Mouse (Mus musculus) kidney, embryonic 15.5 days (tissue): ENCODE results near the gene Fbxo3. TPM values are rescaled to one million over a fixed set of nuclear protein-coding genes. Genes with fewer than 3 reads are reported as not detected.
"Not testable (repeated sequence)": the region's sequence is repeated elsewhere in the genome, so short reads cannot be mapped to it uniquely, and the experiment has no call there.

Experiments
- ATAC-seq: fragments of 200-750 bp; cut with Nextera tagmentation; replicated peaks from 2 replicates; pipeline ENCODE4 v1.8.0; 2017; ENCODE audit warnings: moderate TSS enrichment; ENCODE audit not compliant: low FRiP score
- H3K27ac ChIP-seq: fragments of 300-500 bp; sonication (generic); 2 replicates; pipeline ENCODE4 v1.5.1; 2015; ENCODE audit warnings: mild to moderate bottlenecking, inconsistent platforms
- H3K27me3 ChIP-seq: fragments of 300-500 bp; sonication (generic); 2 replicates; pipeline ENCODE4 v1.6.1; 2015; ENCODE audit warnings: inconsistent platforms
- H3K36me3 ChIP-seq: fragments of 300-500 bp; sonication (generic); 2 replicates; pipeline ENCODE4 v1.6.1; 2015; ENCODE audit warnings: inconsistent platforms
- H3K4me1 ChIP-seq: fragments of 300-500 bp; sonication (generic); 2 replicates; pipeline ENCODE4 v1.6.1; 2015; ENCODE audit warnings: inconsistent platforms
- H3K4me2 ChIP-seq: fragments of 300-500 bp; sonication (generic); 2 replicates; pipeline ENCODE4 v1.6.1; 2015; ENCODE audit warnings: moderate library complexity, mild to moderate bottlenecking, inconsistent platforms
- H3K4me3 ChIP-seq: fragments of 300-500 bp; sonication (generic); replicated peaks from 2 replicates; pipeline ENCODE4 v1.5.1; 2015; ENCODE audit warnings: mild to moderate bottlenecking, inconsistent platforms
- H3K9ac ChIP-seq: fragments of 300-500 bp; sonication (generic); 2 replicates; pipeline ENCODE4 v1.6.1; 2015; ENCODE audit warnings: mild to moderate bottlenecking, inconsistent platforms
- H3K9me3 ChIP-seq: fragments of 300-500 bp; sonication (generic); replicated peaks from 2 replicates; pipeline ENCODE4 v1.6.1; 2016; ENCODE audit warnings: inconsistent platforms
- WGBS: fragments of 180-500 bp; shearing (Covaris S2); methylation state at CpG from one replicate; pipeline ENCODE4 v1.1.7; 2015; ENCODE audit warnings: mixed read lengths; 5-methylcytosine and 5-hydroxymethylcytosine counted together
- polyA plus RNA-seq: library from polyadenylated mRNA; unstranded; fragments of >200 nt; fragmentation: Nextera tagmentation; extraction: Ambion mirVana; gene quantifications from 2 replicates; pipeline ENCODE4 v1.2.1, GENCODE M21; 2015

Fbxo3 gene
- 54.3 and 56.6 TPM in 2 replicates for polyA plus RNA-seq

GRCm38 (mm10) chr2:104027458-104028138 lies at the start of gene Fbxo3:
Gene Fbxo3 (plus strand): TSS chr2:104027721.
- Histone ChIP-seq H3K4me2 (peak within 1 kb of the TSS; percentile 74), H3K9ac (peak within 1 kb of the TSS; percentile 86), H3K4me3 (peak within 1 kb of the TSS; percentile 97), H3K4me1 (peaks cover 18% of the 10 kb centered on the region), H3K9me3 (no peaks in the 10 kb centered on the region; the same call in 1 of the 2 replicates), H3K27me3 (no peaks in the 10 kb centered on the region), H3K36me3 (peaks cover 9% of the 10 kb centered on the region), H3K27ac (peak within 1 kb of the TSS; percentile 77)
- WGBS: under 1% methylated on average over 36 of the region's 44 CpGs
- peak; percentile 97 for ATAC-seq

GRCm38 (mm10) chr2:103982250-103982649 lies 45.3 kb upstream of the Fbxo3 start:
- H3K4me3 ChIP-seq: no peak overlapping the region
- no peak overlapping the region for H3K27ac ChIP-seq
- no peak; the same call in 1 of the 2 replicates for ATAC-seq
- H3K4me2 ChIP-seq: no peak overlapping the region
- H3K9me3 ChIP-seq: no peaks in the 10 kb centered on the region
- H3K27me3 ChIP-seq: peaks cover 16% of the 10 kb centered on the region; the same call in 1 of the 2 replicates
- no peaks in the 10 kb centered on the region for H3K36me3 ChIP-seq
- 10% methylated on average over 5 of the region's 5 CpGs for WGBS
- H3K4me1 ChIP-seq: peaks cover 18% of the 10 kb centered on the region
- H3K9ac ChIP-seq: no peak overlapping the region

- no peak overlapping the region for H3K9ac ChIP-seq
- H3K27me3 ChIP-seq: peaks cover 14% of the 10 kb centered on the region; the same call in 1 of the 2 replicates
- no peak for ATAC-seq
- H3K4me2 ChIP-seq: no peak overlapping the region
- peaks cover 16% of the 10 kb centered on the region for H3K4me1 ChIP-seq
- 90% methylated on average over 10 of the region's 10 CpGs for WGBS
- H3K4me3 ChIP-seq: no peak overlapping the region
- no peaks in the 10 kb centered on the region for H3K9me3 ChIP-seq
- H3K27ac ChIP-seq: no peak overlapping the region
- no peaks in the 10 kb centered on the region for H3K36me3 ChIP-seq
Observed at GRCm38 (mm10) chr2:103983146-103983545, 44.4 kb upstream of the Fbxo3 start.

GRCm38 (mm10) chr2:103987595-103987994 lies 39.9 kb upstream of the Fbxo3 start:
- not testable (repeated sequence) for ATAC-seq, H3K36me3 ChIP-seq, H3K27ac ChIP-seq, H3K9me3 ChIP-seq, H3K4me2 ChIP-seq, H3K4me1 ChIP-seq, H3K9ac ChIP-seq, H3K4me3 ChIP-seq, H3K27me3 ChIP-seq
- WGBS: 80% methylated on average over 8 of the region's 8 CpGs

GRCm38 (mm10) chr2:103989724-103990123 lies 37.8 kb upstream of the Fbxo3 start:
- Histone ChIP-seq H3K36me3 (no peaks in the 10 kb centered on the region), H3K9ac (no peak overlapping the region), H3K4me2 (no peak overlapping the region), H3K9me3 (no peaks in the 10 kb centered on the region), H3K27ac (no peak overlapping the region), H3K4me1 (no peaks in the 10 kb centered on the region), H3K27me3 (peaks cover 15% of the 10 kb centered on the region), H3K4me3 (no peak overlapping the region)
- no peak for ATAC-seq
- WGBS: 86% methylated on average over 6 of the region's 6 CpGs

- Histone ChIP-seq H3K4me2 (no peak overlapping the region), H3K36me3 (no peaks in the 10 kb centered on the region), H3K4me1 (no peaks in the 10 kb centered on the region), H3K4me3 (no peak overlapping the region), H3K27ac (no peak overlapping the region), H3K27me3 (peaks cover 15% of the 10 kb centered on the region), H3K9me3 (no peaks in the 10 kb centered on the region), H3K9ac (no peak overlapping the region)
- ATAC-seq: no peak
Observed at GRCm38 (mm10) chr2:103991303-103991702, 36.2 kb upstream of the Fbxo3 start.

GRCm38 (mm10) chr2:103992162-103992561 lies 35.4 kb upstream of the Fbxo3 start:
- WGBS: 68% methylated on average over 9 of the region's 9 CpGs
- no peaks in the 10 kb centered on the region for H3K36me3 ChIP-seq
- peaks cover 15% of the 10 kb centered on the region for H3K27me3 ChIP-seq
- no peak overlapping the region for H3K9ac ChIP-seq
- H3K4me2 ChIP-seq: no peak overlapping the region
- no peak overlapping the region for H3K4me3 ChIP-seq
- no peaks in the 10 kb centered on the region for H3K9me3 ChIP-seq
- H3K4me1 ChIP-seq: no peaks in the 10 kb centered on the region
- no peak overlapping the region for H3K27ac ChIP-seq
- no peak for ATAC-seq

- H3K4me3 ChIP-seq: no peak overlapping the region
- no peak overlapping the region for H3K27ac ChIP-seq
- no peak for ATAC-seq
- peaks cover 15% of the 10 kb centered on the region for H3K27me3 ChIP-seq
- no peaks in the 10 kb centered on the region for H3K36me3 ChIP-seq
- H3K9me3 ChIP-seq: no peaks in the 10 kb centered on the region
- no peak overlapping the region for H3K4me2 ChIP-seq
- 25% methylated on average over 17 of the region's 17 CpGs for WGBS
- H3K4me1 ChIP-seq: no peaks in the 10 kb centered on the region
- H3K9ac ChIP-seq: no peak overlapping the region
Observed at GRCm38 (mm10) chr2:103992618-103993332, 34.7 kb upstream of the Fbxo3 start.

GRCm38 (mm10) chr2:104001076-104001475 lies 26.4 kb upstream of the Fbxo3 start:
- H3K4me2 ChIP-seq: no peak overlapping the region
- no peak for ATAC-seq
- H3K27me3 ChIP-seq: peaks cover 12% of the 10 kb centered on the region; the same call in 1 of the 2 replicates
- H3K9me3 ChIP-seq: no peaks in the 10 kb centered on the region
- no peak overlapping the region for H3K4me3 ChIP-seq
- no peak overlapping the region for H3K27ac ChIP-seq
- no peaks in the 10 kb centered on the region for H3K4me1 ChIP-seq
- H3K36me3 ChIP-seq: no peaks in the 10 kb centered on the region
- no peak overlapping the region for H3K9ac ChIP-seq
- WGBS: 25% methylated on average over 2 of the region's 2 CpGs

- no peak for ATAC-seq
- Histone ChIP-seq H3K27ac (no peak overlapping the region), H3K27me3 (peaks cover 12% of the 10 kb centered on the region; the same call in 1 of the 2 replicates), H3K4me1 (no peaks in the 10 kb centered on the region), H3K36me3 (no peaks in the 10 kb centered on the region), H3K4me2 (no peak overlapping the region), H3K9ac (no peak overlapping the region), H3K4me3 (no peak overlapping the region), H3K9me3 (no peaks in the 10 kb centered on the region)
- WGBS: 76% methylated on average over 4 of the region's 4 CpGs
Observed at GRCm38 (mm10) chr2:104001861-104002260, 25.7 kb upstream of the Fbxo3 start.

- Histone ChIP-seq H3K27ac (no peak overlapping the region), H3K9ac (no peak overlapping the region), H3K9me3 (no peaks in the 10 kb centered on the region), H3K4me1 (no peaks in the 10 kb centered on the region), H3K36me3 (no peaks in the 10 kb centered on the region), H3K4me2 (no peak overlapping the region), H3K4me3 (no peak overlapping the region), H3K27me3 (peaks cover 12% of the 10 kb centered on the region; the same call in 1 of the 2 replicates)
- ATAC-seq: no peak
- WGBS: 32% methylated on average over 16 of the region's 16 CpGs
Observed at GRCm38 (mm10) chr2:104002711-104003413, 24.7 kb upstream of the Fbxo3 start.
